Mouse (Mus musculus) CD4-positive, CD25-positive, alpha-beta regulatory T cell (primary cell): ENCODE results near the gene Pdcd1lg2. TPM values are rescaled to one million over a fixed set of nuclear protein-coding genes. Genes with fewer than 3 reads are reported as not detected.

Source experiments
- polyA plus RNA-seq: library from polyadenylated mRNA; unstranded; fragments of 100-300 nt; shearing (Covaris generic); gene quantifications from one replicate; pipeline ENCODE4 v1.2.1, GENCODE M21; 2017

Pdcd1lg2 gene
- polyA plus RNA-seq = 13.8 TPM

GRCm38 (mm10) chr19:29410619-29411018 lies at the start of gene Pdcd1lg2:
Pdcd1lg2 (plus strand) TSS chr19:29410919.

DNA sequence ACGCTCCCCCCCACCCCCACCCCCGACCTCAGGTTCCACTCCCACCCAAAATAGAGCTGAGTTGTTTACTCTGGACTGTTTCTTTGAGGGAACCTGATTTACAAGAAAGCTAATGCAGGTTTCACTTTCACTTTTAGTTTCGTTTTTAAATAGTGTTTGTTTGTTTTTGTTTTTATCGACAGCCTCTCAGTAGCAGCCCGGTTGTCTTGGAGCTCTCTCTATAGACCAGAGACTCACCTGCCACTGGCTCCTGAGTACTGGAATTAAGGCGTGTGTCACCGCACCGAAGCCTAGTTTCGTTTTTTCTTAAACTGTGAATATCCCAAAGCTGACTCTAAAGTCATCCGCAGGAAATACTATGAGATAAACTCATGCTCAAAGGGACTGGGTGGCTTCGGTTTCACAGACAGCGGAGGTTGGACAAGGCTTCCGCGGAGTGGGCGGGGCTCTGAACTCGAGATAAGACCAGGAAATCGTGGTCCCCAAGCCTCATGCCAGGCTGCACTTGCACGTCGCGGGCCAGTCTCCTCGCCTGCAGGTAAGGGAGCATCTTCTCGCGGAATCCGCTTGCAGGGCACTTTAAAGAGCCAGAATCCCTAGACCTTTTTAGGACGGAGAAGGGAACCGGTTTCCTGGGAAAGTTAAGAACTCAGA lies 43.6 kb upstream of the Pdcd1lg2 start, which contains the start of the genes Plgrkt and Cd274:
Plgrkt (minus strand) TSS at position 422 of the 654 bp plus-strand sequence.
Cd274 (plus strand) TSS at position 487 of the 654 bp plus-strand sequence.

Other genes starting within 250 kb of the Pdcd1lg2 start
- 89.9 TPM for gene Jak2, start 159.1 kb upstream of the Pdcd1lg2 start, polyA plus RNA-seq
- gene Insl6, start 85.6 kb upstream of the Pdcd1lg2 start, polyA plus RNA-seq = 18.0 TPM
- gene Rln1, start 76.2 kb upstream of the Pdcd1lg2 start, polyA plus RNA-seq = not detected
- 254 TPM for gene Plgrkt, start 43.5 kb upstream of the Pdcd1lg2 start, polyA plus RNA-seq
- 43.6 TPM for gene Cd274, start 43.5 kb upstream of the Pdcd1lg2 start, polyA plus RNA-seq
- 7.5 TPM for gene Ric1, start 111.4 kb downstream of the Pdcd1lg2 start, polyA plus RNA-seq
- gene Ermp1, start 237.5 kb downstream of the Pdcd1lg2 start, polyA plus RNA-seq = 40.0 TPM